Mouse (Mus musculus) liver, adult 2 months (tissue): ENCODE measurements around the gene Tmem170b. TPM values are rescaled to one million over a fixed set of nuclear protein-coding genes. Genes with fewer than 3 reads are reported as not detected.

ENCODE experiments used
- DNase-seq: peaks from one replicate; pipeline ENCODE4 v3.0.0-alpha.2; 2011; ENCODE audit warnings: low read depth, low spot score; ENCODE audit errors: extremely low read depth
- H3K27ac ChIP-seq: fragments of 200-500 bp; replicated peaks from 2 replicates; pipeline ENCODE4 v1.5.1; 2012; ENCODE audit warnings: low read depth, mild to moderate bottlenecking, control low read depth, inconsistent platforms, low read length; ENCODE audit not compliant: insufficient read depth
- H3K27me3 ChIP-seq: fragments of 200-500 bp; 2 replicates; pipeline ENCODE4 v1.6.1; 2012; ENCODE audit warnings: mild to moderate bottlenecking, moderate library complexity, low read length, inconsistent platforms; ENCODE audit not compliant: control insufficient read depth, insufficient read depth
- H3K36me3 ChIP-seq: fragments of 200-500 bp; 2 replicates; pipeline ENCODE4 v1.6.1; 2012; ENCODE audit warnings: low read length, inconsistent platforms; ENCODE audit not compliant: control insufficient read depth, insufficient read depth
- H3K4me1 ChIP-seq: fragments of 200-500 bp; 2 replicates; pipeline ENCODE4 v1.6.1; 2011; ENCODE audit warnings: low read length; ENCODE audit not compliant: control insufficient read depth, insufficient read depth
- H3K4me3 ChIP-seq: fragments of 200-500 bp; 2 replicates; pipeline ENCODE4 v1.5.1; 2011; ENCODE audit warnings: low read depth, mild to moderate bottlenecking, control low read depth, low read length, moderate library complexity; ENCODE audit not compliant: insufficient read depth
- H3K79me2 ChIP-seq: fragments of 200-500 bp; 2 replicates; pipeline ENCODE4 v1.6.1; 2012; ENCODE audit warnings: inconsistent platforms, mild to moderate bottlenecking, low read length, moderate library complexity; ENCODE audit not compliant: control insufficient read depth, insufficient read depth
- H3K9ac ChIP-seq: fragments of 200-500 bp; 2 replicates; pipeline ENCODE4 v1.6.1; 2012; ENCODE audit warnings: low read depth, mild to moderate bottlenecking, control low read depth, inconsistent platforms, low read length
- CTCF ChIP-seq: fragments of 200-500 bp; IDR thresholded peaks from 2 replicates; pipeline ENCODE4 v1.5.1; 2011; ENCODE audit warnings: low read depth, low read length, control low read depth
- POLR2A ChIP-seq: fragments of 200-500 bp; IDR thresholded peaks from 2 replicates; pipeline ENCODE4 v1.6.1; 2011; ENCODE audit warnings: low read length, control low read depth; ENCODE audit not compliant: insufficient read depth; ENCODE audit errors: extremely low read depth
- WGBS: fragments of 180-500 bp; shearing (Covaris S2); methylation state at CpG from one replicate; pipeline ENCODE4 v1.1.7; 2018; 5-methylcytosine and 5-hydroxymethylcytosine counted together
- polyA plus RNA-seq: library from polyadenylated mRNA; depleted of rRNA; stranded (reverse); fragments of >200 nt; gene quantifications from 2 replicates; pipeline ENCODE4 v1.2.3, GENCODE M21; 2012; rRNA removed
- total RNA-seq: library from RNA; depleted of rRNA; stranded (reverse); fragments of >200 nt; gene quantifications from 2 replicates; pipeline ENCODE4 v1.2.3, GENCODE M21; 2014; rRNA removed

The Tmem170b gene
- total and polyA plus RNA-seq, 2 experiments = 4.4 to 9.5 TPM

DNA sequence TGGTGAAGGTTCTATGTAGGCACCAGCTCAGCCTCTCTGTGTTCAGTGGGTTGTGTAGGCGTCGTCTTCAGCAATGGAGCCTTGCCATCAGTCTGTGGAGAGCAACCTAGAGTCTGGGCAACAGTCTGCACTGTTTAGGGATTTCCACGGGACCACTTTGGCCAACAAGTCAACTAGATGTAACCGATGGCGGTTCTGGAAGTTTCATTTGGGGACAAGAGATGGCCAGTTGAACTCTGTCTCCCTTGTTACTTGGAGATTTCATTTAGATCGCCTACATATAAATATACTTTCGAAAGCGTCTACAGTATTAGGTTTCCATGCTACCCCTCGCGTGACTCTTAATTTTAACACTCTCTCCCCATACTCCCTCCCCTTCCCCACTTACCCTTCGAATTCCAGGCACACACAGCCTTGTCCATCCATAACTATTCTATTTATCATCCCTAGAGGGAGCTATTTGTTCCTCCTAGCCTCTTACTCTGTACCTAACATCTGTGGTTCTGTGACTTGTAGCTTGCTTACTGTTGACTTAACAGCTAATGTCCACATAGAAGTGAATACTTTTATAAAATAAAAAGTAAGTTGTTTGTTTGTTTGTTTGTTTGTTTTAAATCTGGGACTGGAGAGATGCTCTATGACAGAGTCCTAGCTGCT, 77.8 kb downstream of the Tmem170b start:
- H3K27ac ChIP-seq = no peak overlapping the region
- H3K4me1 ChIP-seq = no peaks in the 10 kb centered on the region
- 82% methylated on average over 11 of the region's 11 CpGs for WGBS
- H3K36me3 ChIP-seq = no peaks in the 10 kb centered on the region
- no peak overlapping the region for H3K9ac ChIP-seq
- TF ChIP-seq CTCF = no peak
- TF ChIP-seq POLR2A = no peak
- no peaks in the 10 kb centered on the region for H3K79me2 ChIP-seq
- no peak overlapping the region for H3K4me3 ChIP-seq
- H3K27me3 ChIP-seq = no peaks in the 10 kb centered on the region; the same call in 1 of the 2 replicates
- DNase-seq = no peak

GRCm38 (mm10) chr13:41685499-41685898, 79.8 kb downstream of the Tmem170b start:
- no peaks in the 10 kb centered on the region for H3K79me2 ChIP-seq
- 68% methylated on average over 11 of the region's 11 CpGs for WGBS
- DNase-seq = no peak
- no peaks in the 10 kb centered on the region for H3K36me3 ChIP-seq
- H3K9ac ChIP-seq = no peak overlapping the region
- H3K4me1 ChIP-seq = no peaks in the 10 kb centered on the region
- H3K4me3 ChIP-seq = no peak overlapping the region
- no peak for TF ChIP-seq CTCF
- TF ChIP-seq POLR2A = no peak
- no peaks in the 10 kb centered on the region; the same call in 1 of the 2 replicates for H3K27me3 ChIP-seq
- no peak overlapping the region for H3K27ac ChIP-seq

- DNase-seq = no peak
- Histone ChIP-seq H3K27me3 (no peaks in the 10 kb centered on the region), H3K4me1 (no peaks in the 10 kb centered on the region), H3K4me3 (no peak overlapping the region), H3K9ac (no peak overlapping the region), H3K27ac (no peak overlapping the region), H3K79me2 (no peaks in the 10 kb centered on the region), H3K36me3 (no peaks in the 10 kb centered on the region)
- WGBS = 80% methylated on average over 6 of the region's 6 CpGs
- TF ChIP-seq CTCF (no peak), POLR2A (no peak)
Measured at GRCm38 (mm10) chr13:41689055-41689454, 83.3 kb downstream of the Tmem170b start.

DNA sequence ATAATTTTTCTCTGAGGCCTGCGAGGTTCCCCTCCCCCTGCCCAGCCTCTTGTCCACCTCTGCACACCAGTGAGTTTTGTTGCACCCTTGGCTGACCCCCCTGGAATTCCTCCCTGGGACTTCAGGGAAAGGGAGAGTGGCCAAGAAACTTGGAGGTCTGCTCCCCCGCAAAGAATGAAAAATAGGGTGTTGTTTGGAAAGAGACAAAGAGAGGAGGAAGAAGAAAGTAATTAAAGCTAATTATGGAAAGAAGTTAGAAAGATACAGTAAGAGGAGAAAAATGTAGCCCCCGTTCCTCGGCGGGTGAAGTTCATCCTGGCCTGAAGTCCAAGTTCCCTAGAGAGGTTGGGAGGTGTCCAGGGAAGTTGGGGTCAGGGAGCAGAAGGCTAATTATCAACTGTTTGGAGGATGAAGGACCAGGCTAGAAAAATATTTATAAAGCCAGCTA, 83.9 kb downstream of the Tmem170b start:
- no peak overlapping the region for H3K4me3 ChIP-seq
- no peaks in the 10 kb centered on the region; the same call in 1 of the 2 replicates for H3K4me1 ChIP-seq
- peak; percentile 18 for DNase-seq
- 73% methylated on average over 5 of the region's 5 CpGs for WGBS
- no peak overlapping the region for H3K9ac ChIP-seq
- H3K27me3 ChIP-seq = no peaks in the 10 kb centered on the region
- H3K27ac ChIP-seq = no peak overlapping the region
- H3K36me3 ChIP-seq = no peaks in the 10 kb centered on the region
- no peaks in the 10 kb centered on the region for H3K79me2 ChIP-seq
- TF ChIP-seq CTCF (no peak), POLR2A (no peak)

Other genes with a start within 250 kb of the Tmem170b start
- 3.3 and 4.2 TPM in 2 replicates for gene Nedd9, start 118.5 kb upstream of the Tmem170b start, total RNA-seq
- gene Nedd9, start 118.5 kb upstream of the Tmem170b start, polyA plus RNA-seq = 1.3 and 2.5 TPM in 2 replicates
- 267 and 323 TPM in 2 replicates for gene Adtrp, start 241.8 kb downstream of the Tmem170b start, total RNA-seq
- gene Adtrp, start 241.8 kb downstream of the Tmem170b start, polyA plus RNA-seq = 193 and 251 TPM in 2 replicates